8 mouse cellular contexts compared by ENCODE assay signal in the genomic region with DNA sequence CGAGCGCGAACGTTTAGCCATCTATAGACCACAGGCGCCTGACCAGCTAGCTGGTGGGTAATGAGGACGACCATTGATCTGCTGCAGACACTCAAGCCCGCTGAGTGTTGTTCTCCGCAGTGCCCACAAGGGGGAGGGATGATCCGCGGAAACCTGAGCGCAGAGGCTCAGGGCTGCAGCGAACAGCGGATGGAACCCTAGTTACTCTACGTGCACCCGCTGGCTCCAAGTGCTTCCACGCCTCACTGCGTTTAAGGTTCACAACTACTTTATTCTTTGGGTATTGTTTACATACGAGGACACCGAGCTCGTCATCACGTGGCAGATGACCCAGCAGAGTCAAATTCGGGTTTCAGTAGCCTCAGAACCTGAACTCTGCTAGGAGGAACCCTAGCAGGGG. TPM values are rescaled to one million over a fixed set of nuclear protein-coding genes. Genes with fewer than 3 reads are reported as not detected.
DNase-seq lines count a peak whose midpoint lies in the region; ATAC-seq and TF ChIP-seq lines count a peak whose summit lies in the region.

No protein-coding gene starts in this region.

- peak; percentile 67 for TF ChIP-seq CTCF in bone marrow macrophage, adult 2 months (IDR thresholded peaks at IDR 0.05; ENCODE audit: low read depth, low read length)
- TF ChIP-seq CTCF in lung, embryonic 14.5 days (IDR thresholded peaks at IDR 0.05; ENCODE audit: low read depth): peak; percentile 94

- H3K9ac ChIP-seq in lung, embryonic 14.5 days: no peak overlapping the region

- peak; percentile 68 for ATAC-seq in CD4-positive, CD25-positive, alpha-beta regulatory T cell, adult 4 months
- peak; percentile 18; the same call in 1 of the 2 replicates for ATAC-seq in lung, embryonic 14.5 days (ENCODE audit: insufficient read depth)
- ATAC-seq in neutrophil, adult 5-6 weeks (ENCODE audit: extremely low read depth, insufficient number of reproducible peaks, low FRiP score, poor library complexity, severe bottlenecking): peak; percentile 69

- under 1% methylated on average over 22 of the region's 22 CpGs for WGBS in forebrain, embryonic 10.5 days
- WGBS in lung, embryonic 14.5 days: under 1% methylated on average over 22 of the region's 22 CpGs

- no peak for TF ChIP-seq POLR2A in bone marrow macrophage, adult 2 months (IDR thresholded peaks at IDR 0.05; ENCODE audit: borderline replicate concordance, low read depth, low read length)

- peak overlapping the region; percentile 74 for H3K4me3 ChIP-seq in bone marrow macrophage, adult 2 months (ENCODE audit: insufficient read depth, low read length)
- peak overlapping the region; percentile 31 for H3K4me3 ChIP-seq in forebrain, embryonic 10.5 days
- 0 out of 2 replicates have a peak overlapping the region, but pooled peaks have one; percentile 1 for H3K4me3 ChIP-seq in lung, embryonic 14.5 days (ENCODE audit: low read depth, low read length)

- H3K27ac ChIP-seq in bone marrow macrophage, adult 2 months (ENCODE audit: insufficient read depth, low read depth, low read length): peak overlapping the region; percentile 60
- 0 out of 2 replicates have a peak overlapping the region, but pooled peaks have one; percentile 3 for H3K27ac ChIP-seq in forebrain, embryonic 10.5 days
- no peak overlapping the region for H3K27ac ChIP-seq in lung, embryonic 14.5 days (ENCODE audit: low read depth)

- H3K9me3 ChIP-seq in forebrain, embryonic 10.5 days: no peaks in the 10 kb centered on the region
- no peaks in the 10 kb centered on the region for H3K9me3 ChIP-seq in lung, embryonic 14.5 days (ENCODE audit: low read depth, low read length)

- intact Hi-C loops in heart, postnatal 10 days (cut with DNase I): loop anchor here (2.0 to 10.0 kb wide), 2 partner anchors 196 to 336 kb away; partner anchors contain the start of gene Gosr2

- peak overlapping the region; percentile 82 for H3K4me2 ChIP-seq in lung, embryonic 14.5 days

- DNase-seq in forebrain, embryonic 10.5 days (ENCODE audit: extremely low spot score, low spot score): peak; percentile 83
- peak; percentile 80 to 82 for DNase-seq in heart, postnatal 10 days
- DNase-seq in kidney, postnatal 36 days: peak; percentile 83 to 84
- peak; percentile 93 for DNase-seq in lung, embryonic 14.5 days
- DNase-seq in thymus, postnatal 14 days: peak; percentile 85

- H3K27me3 ChIP-seq in forebrain, embryonic 10.5 days (ENCODE audit: poor library complexity, severe bottlenecking): peaks cover 96% of the 10 kb centered on the region
- peaks cover 50% of the 10 kb centered on the region for H3K27me3 ChIP-seq in lung, embryonic 14.5 days (ENCODE audit: insufficient read depth, low read length)

- H3K4me1 ChIP-seq in bone marrow macrophage, adult 2 months (ENCODE audit: control insufficient read depth, insufficient read depth, low read length): peaks cover 20% of the 10 kb centered on the region
- H3K4me1 ChIP-seq in forebrain, embryonic 10.5 days: peaks cover 82% of the 10 kb centered on the region
- no peaks in the 10 kb centered on the region; the same call in 1 of the 2 replicates for H3K4me1 ChIP-seq in lung, embryonic 14.5 days (ENCODE audit: insufficient read depth)

- H3K36me3 ChIP-seq in forebrain, embryonic 10.5 days (replicated peaks): no peaks in the 10 kb centered on the region
- H3K36me3 ChIP-seq in lung, embryonic 14.5 days (ENCODE audit: insufficient read depth): no peaks in the 10 kb centered on the region

RNA-seq across cellular contexts. Expression of gene Arhgap27, which starts 4.4 kb away (rescaled TPM):
- 10 to 100 TPM; 21.4 to 36.6 TPM for polyA plus RNA-seq in CD4-positive, CD25-positive, alpha-beta regulatory T cell, adult 4 months (2017; shearing (Covaris generic))
- polyA plus RNA-seq in bone marrow macrophage, adult 2 months (2012; ENCODE audit: insufficient read depth, insufficient read length, missing spikeins): 23.8 and 24.6 TPM in 2 replicates
- polyA plus RNA-seq in forebrain, embryonic 10.5 days (2016; fragmentation: Nextera tagmentation; extraction: Ambion mirVana): 3.7 and 3.8 TPM in 2 replicates
- total RNA-seq in heart, postnatal 10 days (2021): 10 to 100 TPM; 28.6 to 34.3 TPM
- 16.8 and 20.6 TPM in 2 replicates for polyA plus RNA-seq in lung, embryonic 14.5 days (2014; fragmentation: Nextera tagmentation; extraction: Ambion mirVana)
- total RNA-seq in neutrophil, adult 5-6 weeks (2017): 59.8 and 81.4 TPM in 2 replicates

RNA-seq across cellular contexts. Expression of gene Plekhm1, which starts 53.4 kb away (rescaled TPM):
- polyA plus RNA-seq in CD4-positive, CD25-positive, alpha-beta regulatory T cell, adult 4 months (2017; shearing (Covaris generic)): 10 to 100 TPM in 1 of 2 experiments, 1 to 10 TPM in 1; 7.0 to 15.2 TPM
- polyA plus RNA-seq in bone marrow macrophage, adult 2 months (2012; ENCODE audit: insufficient read depth, insufficient read length, missing spikeins): 65.5 and 75.0 TPM in 2 replicates
- 8.4 TPM in 2 replicates for polyA plus RNA-seq in forebrain, embryonic 10.5 days (2016; fragmentation: Nextera tagmentation; extraction: Ambion mirVana)
- total RNA-seq in heart, postnatal 10 days (2021): 10 to 100 TPM; 10.1 to 11.5 TPM
- 9.3 and 9.4 TPM in 2 replicates for polyA plus RNA-seq in lung, embryonic 14.5 days (2014; fragmentation: Nextera tagmentation; extraction: Ambion mirVana)
- 28.5 and 29.7 TPM in 2 replicates for total RNA-seq in neutrophil, adult 5-6 weeks (2017)

Comparison
In these comparisons a context has a peak if more than half of its experiments do, and no peak if none do; other contexts are left out.
1. ATAC-seq: peak in every context shown above with its lines; median percentile 69 in neutrophil, adult 5-6 weeks; 68 in CD4-positive, CD25-positive, alpha-beta regulatory T cell, adult 4 months; 18 in lung, embryonic 14.5 days.
2. H3K4me3 ChIP-seq: peak in every context shown above with its lines; median percentile 74 in bone marrow macrophage, adult 2 months; 31 in forebrain, embryonic 10.5 days; 1 in lung, embryonic 14.5 days.